18 mouse cellular contexts compared by ENCODE assay signal in genomic region chr7:49040163-49040562, GRCm38 (mm10).
"Had no signal": no experiment of that assay in that cellular context is flagged by ENCODE, and none has a peak within 500 bp of the region (broad histone marks: within the 10 kb centered on the region; RNA-seq: fewer than 3 reads in every experiment).

No protein-coding gene starts in this region.

- H3K9ac ChIP-seq: intestine, embryonic 15.5 days; kidney, embryonic 15.5 days; liver, embryonic 13.5 days; midbrain, embryonic 15.5 days; neural tube, embryonic 13.5 days; stomach, embryonic 15.5 days had no signal

- H3K9me3 ChIP-seq: intestine, embryonic 15.5 days; kidney, embryonic 15.5 days; liver, embryonic 13.5 days; megakaryocyte, embryonic 14.5 days; midbrain, embryonic 10.5 days; midbrain, embryonic 15.5 days; neural tube, embryonic 13.5 days; stomach, embryonic 15.5 days had no signal

- H3K4me1 ChIP-seq: intestine, embryonic 15.5 days; kidney, embryonic 15.5 days; liver, embryonic 13.5 days; megakaryocyte, embryonic 14.5 days; stomach, embryonic 15.5 days had no signal

- H3K4me3 ChIP-seq: intestine, embryonic 15.5 days; kidney, embryonic 15.5 days; left cerebral cortex, adult 2 months; liver, embryonic 13.5 days; megakaryocyte, embryonic 14.5 days; midbrain, embryonic 10.5 days; midbrain, embryonic 15.5 days; neural tube, embryonic 13.5 days; stomach, embryonic 15.5 days had no signal

- ATAC-seq: intestine, embryonic 15.5 days had no signal

- H3K4me2 ChIP-seq: intestine, embryonic 15.5 days; kidney, embryonic 15.5 days; liver, embryonic 13.5 days; midbrain, embryonic 15.5 days; neural tube, embryonic 13.5 days; stomach, embryonic 15.5 days had no signal

- H3K27ac ChIP-seq: intestine, embryonic 15.5 days; kidney, embryonic 15.5 days; left cerebral cortex, adult 2 months; liver, embryonic 13.5 days; midbrain, embryonic 10.5 days; midbrain, embryonic 15.5 days; neural tube, embryonic 13.5 days; stomach, embryonic 15.5 days had no signal

- DNase-seq: kidney, adult 11 months; kidney, adult 8-10 months; kidney, postnatal 10 days; kidney, postnatal 36 days; layer of hippocampus, postnatal 36 days; liver, embryonic 13.5 days; retina, postnatal 1 day; right cerebral cortex, postnatal 25 days; spleen, adult 18-20 months; thymus, postnatal 25 days had no signal

- H3K27me3 ChIP-seq: intestine, embryonic 15.5 days; kidney, embryonic 15.5 days; liver, embryonic 13.5 days; midbrain, embryonic 15.5 days; neural tube, embryonic 13.5 days; stomach, embryonic 15.5 days had no signal

- H3K36me3 ChIP-seq: intestine, embryonic 15.5 days; kidney, embryonic 15.5 days; liver, embryonic 13.5 days; midbrain, embryonic 10.5 days; midbrain, embryonic 15.5 days; neural tube, embryonic 13.5 days; stomach, embryonic 15.5 days had no signal
